Mouse (Mus musculus) left cerebral cortex, adult 8-10 months (tissue): Measurements from ENCODE around the gene Icosl. TPM values are rescaled to one million over a fixed set of nuclear protein-coding genes. Genes with fewer than 3 reads are reported as not detected.
"Not testable (repeated sequence)": the region's sequence is repeated elsewhere in the genome, so short reads cannot be mapped to it uniquely, and the experiment has no call there.

Experiments used
- DNase-seq, 2 experiments: peaks; one replicate each; pipeline ENCODE4 v3.0.0; 2022; ENCODE audit warnings: low spot score in 2 of 2
- total RNA-seq, 4 experiments: library from RNA; stranded (reverse); gene quantifications; 2 replicates each; pipeline ENCODE4 v1.2.4; 2022

The Icosl gene
- total RNA-seq, 4 experiments from 2014 or later = 2.5 to 4.1 (median 3.7) TPM

- DNase-seq = no peak
Observed at GRCm38 (mm10) chr10:78114521-78115092, 45.5 kb downstream of the Icosl start.

GRCm38 (mm10) chr10:78115153-78115552 lies 46.1 kb downstream of the Icosl start:
- DNase-seq = no peak

- no peak for DNase-seq
Observed at GRCm38 (mm10) chr10:78119422-78119821, 50.3 kb downstream of the Icosl start.

- DNase-seq = not testable (repeated sequence)
Observed at GRCm38 (mm10) chr10:78124137-78124536, 55.0 kb downstream of the Icosl start.

- not testable (repeated sequence) for DNase-seq
Observed at GRCm38 (mm10) chr10:78125061-78125460, 56.0 kb downstream of the Icosl start.

- DNase-seq = no peak
Observed at GRCm38 (mm10) chr10:78126311-78126710, 57.2 kb downstream of the Icosl start.

GRCm38 (mm10) chr10:78127046-78127870 lies 58.2 kb downstream of the Icosl start:
- no peak for DNase-seq

- DNase-seq = no peak
Observed at GRCm38 (mm10) chr10:78127931-78128330, 58.8 kb downstream of the Icosl start.

- DNase-seq = no peak
Observed at GRCm38 (mm10) chr10:78128647-78129046, 59.5 kb downstream of the Icosl start.

- DNase-seq = no peak
Observed at GRCm38 (mm10) chr10:78129423-78129822, 60.3 kb downstream of the Icosl start.

- DNase-seq = no peak
Observed at GRCm38 (mm10) chr10:78129998-78130397, 60.9 kb downstream of the Icosl start.

Other genes starting within 250 kb of the Icosl start
- not detected for gene Krtap10-4, start 242.2 kb upstream of the Icosl start, total RNA-seq
- not detected for gene Krtap10-10, start 233.4 kb upstream of the Icosl start, total RNA-seq
- gene Gm36176, start 222.5 kb upstream of the Icosl start, total RNA-seq = not detected
- gene Gm10318, start 216.4 kb upstream of the Icosl start, total RNA-seq = not detected
- gene Gm3285, start 207.3 kb upstream of the Icosl start, total RNA-seq = not detected
- 10 to 100 TPM in 3 of 4 experiments, 1 to 10 TPM in 1; 9.3 to 10.8 (median 10.4) TPM for gene Lrrc3, start 166.8 kb upstream of the Icosl start, total RNA-seq
- 10 to 100 TPM; 49.9 to 64.9 (median 51.2) TPM for gene Trpm2, start 98.7 kb upstream of the Icosl start, total RNA-seq
- gene 1810043G02Rik, start 90.8 kb upstream of the Icosl start, total RNA-seq = 10 to 100 TPM; 28.1 to 37.1 (median 34.4) TPM
- 100 to 1,000 TPM; 149 to 184 (median 161) TPM for gene Pfkl, start 59.2 kb upstream of the Icosl start, total RNA-seq
- 1 to 10 TPM in 1 of 4 experiments, under 1 TPM in 1, not detected in 2; 0.77 to 1.4 TPM for gene Dnmt3l, start 27.4 kb upstream of the Icosl start, total RNA-seq
- gene Aire, start 25.7 kb upstream of the Icosl start, total RNA-seq = under 1 TPM in 3 of 4 experiments, not detected in 1; 0.23 to 0.97 (median 0.37) TPM
- gene D10Jhu81e, start 100.5 kb downstream of the Icosl start, total RNA-seq = 100 to 1,000 TPM; 105 to 120 (median 117) TPM
- 10 to 100 TPM; 17.5 to 20.3 (median 19.2) TPM for gene Pwp2, start 115.8 kb downstream of the Icosl start, total RNA-seq
- 10 to 100 TPM; 84.2 to 91.1 (median 87.7) TPM for gene Trappc10, start 175.3 kb downstream of the Icosl start, total RNA-seq